8 mouse cellular contexts compared by ENCODE assay signal in the genomic region with DNA sequence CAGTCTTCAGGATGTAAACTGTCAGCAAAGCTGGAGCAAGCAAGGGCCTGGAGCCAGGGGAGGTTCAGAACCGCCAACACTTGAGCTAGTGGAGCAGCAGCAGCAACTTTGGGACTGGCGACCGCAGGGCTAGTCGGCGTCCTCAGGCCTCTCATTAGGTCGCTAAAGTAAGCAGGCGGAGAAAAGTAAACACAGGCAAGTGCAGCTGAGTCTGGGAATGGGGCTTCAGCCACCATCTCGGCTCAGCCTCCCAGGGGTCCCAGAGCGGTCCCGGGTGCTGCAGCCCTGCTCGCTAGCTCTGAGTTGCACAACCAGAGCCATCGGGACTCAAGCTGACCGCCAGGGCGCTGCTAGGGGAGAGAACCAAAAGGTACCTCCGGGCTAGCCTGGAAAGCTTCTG. TPM values are rescaled to one million over a fixed set of nuclear protein-coding genes. Genes with fewer than 3 reads are reported as not detected.
A peak's percentile ranks its signal among the peaks of the same experiment; 100 is the strongest.
DNase-seq lines count a peak whose midpoint lies in the region; ATAC-seq and TF ChIP-seq lines count a peak whose summit lies in the region.

No protein-coding gene starts in this region.

- H3K4me3 ChIP-seq in MEL (ENCODE audit: control insufficient read depth in 1 of 2, insufficient read depth in 1 of 2, low read depth in 2 of 2, low read length in 2 of 2), result peak overlapping the region; percentile 33 to 64
- H3K4me3 ChIP-seq in embryonic facial prominence, embryonic 15.5 days (replicated peaks), result peak overlapping the region; percentile 53
- H3K4me3 ChIP-seq in heart, embryonic 16.5 days (ENCODE audit: low read length), result peak overlapping the region; percentile 66
- peak overlapping the region; percentile 70 for H3K4me3 ChIP-seq in small intestine, adult 2 months (ENCODE audit: low read depth, low read length)

- H3K4me1 ChIP-seq in MEL (ENCODE audit: control insufficient read depth in 1 of 2, insufficient read depth in 2 of 2, low read length in 2 of 2), result 0 out of 4 replicates have a peak, but pooled peaks cover 0 to 4% of the 10 kb centered on the region in 2 experiments
- H3K4me1 ChIP-seq in embryonic facial prominence, embryonic 15.5 days, result no peaks in the 10 kb centered on the region
- no peaks in the 10 kb centered on the region for H3K4me1 ChIP-seq in heart, embryonic 16.5 days (ENCODE audit: control insufficient read depth, insufficient read depth, low read length)
- 0 out of 2 replicates have a peak, but pooled peaks cover 3% of the 10 kb centered on the region for H3K4me1 ChIP-seq in small intestine, adult 2 months (ENCODE audit: control insufficient read depth, insufficient read depth, insufficient read length, low read length)

- no peaks in the 10 kb centered on the region; a peak in 1 of 4 replicates for H3K36me3 ChIP-seq in MEL (ENCODE audit: control insufficient read depth in 1 of 2, insufficient read depth in 2 of 2, low read length in 2 of 2)
- H3K36me3 ChIP-seq in embryonic facial prominence, embryonic 15.5 days, result no peaks in the 10 kb centered on the region
- no peaks in the 10 kb centered on the region for H3K36me3 ChIP-seq in heart, embryonic 16.5 days (ENCODE audit: control insufficient read depth, insufficient read depth)
- no peaks in the 10 kb centered on the region for H3K36me3 ChIP-seq in small intestine, adult 2 months (ENCODE audit: control insufficient read depth, insufficient read depth, low read length)

- H3K9ac ChIP-seq in MEL (ENCODE audit: control insufficient read depth, low read depth, low read length, poor library complexity, severe bottlenecking), result peak overlapping the region; percentile 47; the same call in 1 of the 2 replicates
- H3K9ac ChIP-seq in embryonic facial prominence, embryonic 15.5 days, result 0 out of 2 replicates have a peak overlapping the region, but pooled peaks have one; percentile 21
- H3K9ac ChIP-seq in heart, embryonic 16.5 days (ENCODE audit: low read length), result peak overlapping the region; percentile 79

- TF ChIP-seq EP300 in MEL (IDR thresholded peaks at IDR 0.05; ENCODE audit: low read depth in 1 of 2, low read length in 2 of 2), result no peak

- no peaks in the 10 kb centered on the region for H3K27me3 ChIP-seq in MEL (ENCODE audit: control insufficient read depth in 1 of 2, insufficient read depth in 2 of 2, low read length in 2 of 2)
- H3K27me3 ChIP-seq in embryonic facial prominence, embryonic 15.5 days, result peaks cover 4% of the 10 kb centered on the region; the same call in 1 of the 2 replicates
- H3K27me3 ChIP-seq in heart, embryonic 16.5 days (ENCODE audit: control insufficient read depth, insufficient read depth, low read length), result no peaks in the 10 kb centered on the region
- no peaks in the 10 kb centered on the region for H3K27me3 ChIP-seq in small intestine, adult 2 months (ENCODE audit: control insufficient read depth, insufficient read depth, low read length)

- no peak for TF ChIP-seq RAD21 in MEL (IDR thresholded peaks at IDR 0.05; ENCODE audit: low read depth, low read length)

- DNase-seq in MEL (ENCODE audit: low read depth, low spot score), result no peak
- peak; percentile 34 to 54 for DNase-seq in adrenal gland, postnatal 36 days
- peak; percentile 38 for DNase-seq in kidney, postnatal 14 days
- peak; percentile 56 for DNase-seq in lung, postnatal 10 days
- DNase-seq in c-Kit-positive CD71-positive TER-119-positive erythroid progenitor cells, embryonic 14.5 days (ENCODE audit: low spot score), result no peak

- H3K9me3 ChIP-seq in MEL (replicated peaks; ENCODE audit: insufficient read depth, low read length), result no peaks in the 10 kb centered on the region
- no peaks in the 10 kb centered on the region for H3K9me3 ChIP-seq in embryonic facial prominence, embryonic 15.5 days (replicated peaks)
- no peaks in the 10 kb centered on the region for H3K9me3 ChIP-seq in heart, embryonic 16.5 days (replicated peaks; ENCODE audit: control insufficient read depth, low read length)

- no peak for ATAC-seq in embryonic facial prominence, embryonic 15.5 days (ENCODE audit: insufficient number of reproducible peaks, low FRiP score, low TSS enrichment, low read depth)
- ATAC-seq in heart, embryonic 16.5 days (replicated peaks; ENCODE audit: extremely low read depth, insufficient read depth, low FRiP score), result peak; percentile 40; the same call in 1 of the 2 replicates

- H3K27ac ChIP-seq in MEL (ENCODE audit: control insufficient read depth, low read depth, low read length), result no peak overlapping the region
- H3K27ac ChIP-seq in embryonic facial prominence, embryonic 15.5 days (replicated peaks), result peak overlapping the region; percentile 85
- H3K27ac ChIP-seq in heart, embryonic 16.5 days (ENCODE audit: low read length), result peak overlapping the region; percentile 34
- H3K27ac ChIP-seq in small intestine, adult 2 months (ENCODE audit: insufficient read depth, low read depth, low read length), result peak overlapping the region; percentile 64; the same call in 1 of the 2 replicates

- no peaks in the 10 kb centered on the region for H3K79me2 ChIP-seq in MEL (ENCODE audit: control insufficient read depth, insufficient read depth, low read length, poor library complexity)

- WGBS in embryonic facial prominence, embryonic 15.5 days, result 24% methylated on average over 15 of the region's 15 CpGs
- 12% methylated on average over 15 of the region's 15 CpGs for WGBS in heart, embryonic 16.5 days
- WGBS in small intestine, adult 2 months, result 21% methylated on average over 15 of the region's 15 CpGs

- H3K4me2 ChIP-seq in embryonic facial prominence, embryonic 15.5 days (replicated peaks), result peak overlapping the region; percentile 45
- H3K4me2 ChIP-seq in heart, embryonic 16.5 days (ENCODE audit: low read depth, low read length), result peak overlapping the region; percentile 50

- TF ChIP-seq CTCF in MEL (IDR thresholded peaks at IDR 0.05 in 2 of 3, conservative IDR thresholded peaks at IDR 0.05 in 1 of 3; ENCODE audit: control insufficient read depth in 1 of 3, insufficient read depth in 1 of 3, low read depth in 2 of 3, low read length in 3 of 3, poor library complexity in 1 of 3, severe bottlenecking in 1 of 3), result no peak
- no peak for TF ChIP-seq CTCF in small intestine, adult 2 months (IDR thresholded peaks at IDR 0.05; ENCODE audit: extremely low read depth, insufficient read length, insufficient replicate concordance, low read depth, low read length)

- no peak for TF ChIP-seq POLR2A in MEL (IDR thresholded peaks at IDR 0.05; ENCODE audit: control insufficient read depth in 1 of 2, insufficient read depth in 1 of 2, low read depth in 1 of 2, low read length in 2 of 2, poor library complexity in 1 of 2)
- TF ChIP-seq POLR2A in small intestine, adult 2 months (IDR thresholded peaks at IDR 0.05; ENCODE audit: low read depth, low read length), result no peak

TF ChIP-seq in MEL, 35 proteins besides CTCF, POLR2A, EP300 and RAD21:
- TF ChIP-seq ETS1 (IDR thresholded peaks at IDR 0.05; ENCODE audit: low read depth, low read length) (no peak), RCOR1 (IDR thresholded peaks at IDR 0.05; ENCODE audit: low read depth, low read length) (no peak), SIN3A (IDR thresholded peaks at IDR 0.05; ENCODE audit: low read length) (no peak), MXI1 (IDR thresholded peaks at IDR 0.05; ENCODE audit: low read depth, low read length) (no peak), NRF1 (IDR thresholded peaks at IDR 0.05; ENCODE audit: insufficient read depth, low read depth, low read length, poor library complexity, severe bottlenecking) (no peak), CHD1 (IDR thresholded peaks at IDR 0.05; ENCODE audit: low read depth, low read length) (no peak), POLR2AphosphoS5 (IDR thresholded peaks at IDR 0.05; ENCODE audit: borderline replicate concordance, low read depth, low read length) (no peak), USF2 (IDR thresholded peaks at IDR 0.05; ENCODE audit: borderline replicate concordance in 1 of 2, insufficient read depth in 1 of 2, low read depth in 1 of 2, low read length in 2 of 2) (no peak), TCF12 (IDR thresholded peaks at IDR 0.05; ENCODE audit: low read depth, low read length) (no peak), MYC (IDR thresholded peaks at IDR 0.05; ENCODE audit: low read depth, low read length) (no peak), MYB (IDR thresholded peaks at IDR 0.05; ENCODE audit: low read depth, low read length) (no peak), GATA1 (IDR thresholded peaks at IDR 0.05; ENCODE audit: low read depth, low read length) (no peak), USF1 (IDR thresholded peaks at IDR 0.05; ENCODE audit: low read depth, low read length) (no peak), TBP (IDR thresholded peaks at IDR 0.05; ENCODE audit: low read depth, low read length) (no peak), HCFC1 (IDR thresholded peaks at IDR 0.05; ENCODE audit: low read depth, low read length) (no peak), ZC3H11A (IDR thresholded peaks at IDR 0.05; ENCODE audit: low read depth, low read length) (no peak), SMC3 (IDR thresholded peaks at IDR 0.05; ENCODE audit: low read depth, low read length) (no peak)

RNA-seq across cellular contexts. Expression of gene Pls3, which starts 1.2 kb away (rescaled TPM):
- total RNA-seq in MEL (2012; rRNA removed), result 1.7 and 2.9 TPM in 2 replicates
- polyA plus RNA-seq in MEL (2012; ENCODE audit: insufficient read depth in 1 of 2, insufficient read length in 2 of 2, low read depth in 1 of 2, low replicate concordance in 2 of 2, missing spikeins in 1 of 2), result 1 to 10 TPM in 1 of 2 experiments, not detected in 1; 4.3 TPM
- 10 to 100 TPM; 64.9 to 66.9 TPM for total RNA-seq in adrenal gland, postnatal 36 days (2021)
- polyA plus RNA-seq in embryonic facial prominence, embryonic 15.5 days (2015; fragmentation: Nextera tagmentation; extraction: Ambion mirVana), result 117 and 118 TPM in 2 replicates
- 61.3 and 68.4 TPM in 2 replicates for polyA plus RNA-seq in heart, embryonic 16.5 days (2015; fragmentation: Nextera tagmentation; extraction: Ambion mirVana)
- polyA plus RNA-seq in small intestine, adult 2 months (2012; rRNA removed), result 0.43 and 0.61 TPM in 2 replicates

Comparison
In these comparisons a context has a peak if more than half of its experiments do, and no peak if none do; other contexts are left out.
1. DNase-seq: peak in adrenal gland, postnatal 36 days (2 of 2), kidney, postnatal 14 days (single experiment) and lung, postnatal 10 days (single experiment); none in MEL (single experiment) and c-Kit-positive CD71-positive TER-119-positive erythroid progenitor cells, embryonic 14.5 days (single experiment).
2. H3K9ac ChIP-seq: peak in every context shown above with its lines; median percentile 79 in heart, embryonic 16.5 days; 47 in MEL; 21 in embryonic facial prominence, embryonic 15.5 days.
3. RNA of gene Pls3, which starts 1.2 kb away (polyA plus RNA-seq): 117 to 118 TPM in embryonic facial prominence, embryonic 15.5 days and 61.3 to 68.4 TPM in heart, embryonic 16.5 days; 4.3 TPM in MEL and 0.43 to 0.61 TPM in small intestine, adult 2 months; every median in the first group is over 10 times any median in the second.
4. Peak in every context shown above with its lines, with median percentiles within 50 percentile points of each other: H3K4me3 ChIP-seq.